Mouse (Mus musculus): ENCODE measurements around the gene Prkcb.
A peak's percentile ranks its signal among the peaks of the same experiment; 100 is the strongest.

The Prkcb gene

GRCm38 (mm10) chr7:122472223-122472622, 183.7 kb downstream of the Prkcb start:
- no peak for DNase-seq

- no peak for DNase-seq
These were observed 186.5 kb downstream of the Prkcb start for GRCm38 (mm10) chr7:122475038-122475437.

DNA sequence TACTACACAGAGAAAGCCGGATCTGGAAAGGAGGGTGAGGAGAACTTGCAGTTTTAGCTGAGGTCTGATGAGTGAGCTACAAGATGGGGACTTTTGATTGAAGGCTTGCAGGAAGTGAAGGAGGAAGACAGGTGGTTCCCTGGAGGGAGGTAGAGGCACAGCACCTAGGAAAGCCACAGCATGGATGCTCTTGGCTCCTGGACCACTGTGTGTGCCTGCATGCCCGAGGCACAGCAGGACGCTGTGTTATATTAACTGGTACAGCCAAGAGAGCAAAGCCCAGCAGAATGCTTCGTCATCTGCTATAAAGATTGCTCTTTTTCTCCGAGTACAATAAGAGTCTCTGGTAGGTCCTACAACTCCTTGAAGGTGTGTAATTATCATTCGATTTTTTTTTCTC, 188.1 kb downstream of the Prkcb start:
- no peak for DNase-seq

- DNase-seq: no peak
These were observed 188.6 kb downstream of the Prkcb start for GRCm38 (mm10) chr7:122477118-122477517.

DNA sequence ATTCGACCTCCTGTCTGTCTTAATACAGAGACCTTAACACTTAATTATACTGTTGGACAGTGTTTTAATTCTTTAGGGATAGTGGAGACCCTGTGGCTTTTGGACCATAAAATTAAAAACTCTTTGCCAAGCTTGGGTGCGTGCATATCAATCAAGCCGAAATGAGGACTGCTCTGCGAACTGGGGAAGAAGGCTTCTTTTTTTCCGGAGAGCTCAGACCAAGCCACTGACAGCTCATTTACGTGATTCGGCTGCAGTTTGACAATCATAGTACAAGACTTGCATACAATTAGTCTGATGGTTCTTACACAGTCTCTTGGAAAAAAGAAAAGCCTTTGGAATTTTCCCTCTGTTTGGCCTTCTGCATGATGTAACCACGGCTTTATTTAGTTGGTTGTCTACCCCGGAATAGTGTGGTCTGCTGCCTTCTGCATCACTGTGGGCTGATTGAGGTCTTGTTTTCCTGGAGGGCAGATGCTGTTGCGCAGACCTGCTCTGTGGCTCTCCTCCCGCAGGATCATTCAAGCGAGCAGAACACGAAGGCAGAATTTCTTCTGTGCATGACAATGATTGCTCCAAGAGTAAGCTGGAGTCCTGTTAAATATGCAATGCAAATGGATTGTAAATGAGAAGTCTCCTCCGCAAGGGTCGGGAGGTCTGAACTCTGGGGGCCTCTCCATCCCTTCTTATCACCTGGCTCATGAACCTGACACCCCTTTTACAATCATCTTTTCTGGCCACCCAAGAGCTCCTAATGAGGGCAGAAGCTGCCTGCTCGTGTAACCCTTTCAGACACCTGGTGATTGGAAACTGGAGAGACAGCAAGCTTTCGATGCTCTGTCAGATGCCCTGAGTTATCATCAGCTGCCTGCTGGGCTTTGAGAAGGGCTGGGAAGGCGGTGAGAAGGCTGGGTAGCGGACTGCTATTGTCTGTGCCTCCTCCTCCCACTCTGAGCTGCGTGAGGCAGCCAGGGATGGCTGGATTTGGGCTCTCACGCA, 189.3 kb downstream of the Prkcb start:
- peak; percentile 87 for DNase-seq

DNA sequence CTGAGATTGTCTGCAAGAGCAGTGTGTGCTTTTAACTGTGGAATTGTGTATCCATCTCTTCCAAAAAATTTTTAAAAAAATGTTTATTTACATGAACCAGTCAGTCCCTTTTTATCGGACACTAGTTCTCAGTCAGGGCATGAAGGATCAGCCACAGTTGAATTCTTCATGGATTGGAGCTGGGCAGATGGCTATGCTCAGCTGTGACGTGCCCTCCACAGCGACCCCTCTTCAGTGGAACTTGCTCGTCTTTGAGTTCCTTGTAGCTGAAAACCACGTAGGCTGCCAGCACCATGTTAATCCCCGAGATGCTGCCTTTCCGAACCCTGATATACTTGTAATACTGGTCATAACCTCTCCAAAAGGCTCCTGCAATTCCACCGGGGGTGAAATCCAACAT, 195.4 kb downstream of the Prkcb start:
- no peak for DNase-seq

GRCm38 (mm10) chr7:122487929-122488571, 199.5 kb downstream of the Prkcb start:
- DNase-seq: no peak

GRCm38 (mm10) chr7:122492041-122492440, 203.5 kb downstream of the Prkcb start:
- DNase-seq: no peak

- DNase-seq: no peak
These were observed 204.4 kb downstream of the Prkcb start for GRCm38 (mm10) chr7:122492936-122493335.

GRCm38 (mm10) chr7:122494088-122494487, 205.5 kb downstream of the Prkcb start:
- DNase-seq: peak; percentile 82

GRCm38 (mm10) chr7:122497516-122497915, 209.0 kb downstream of the Prkcb start:
- no peak for DNase-seq

GRCm38 (mm10) chr7:122498461-122498860, 209.9 kb downstream of the Prkcb start:
- DNase-seq: no peak

DNA sequence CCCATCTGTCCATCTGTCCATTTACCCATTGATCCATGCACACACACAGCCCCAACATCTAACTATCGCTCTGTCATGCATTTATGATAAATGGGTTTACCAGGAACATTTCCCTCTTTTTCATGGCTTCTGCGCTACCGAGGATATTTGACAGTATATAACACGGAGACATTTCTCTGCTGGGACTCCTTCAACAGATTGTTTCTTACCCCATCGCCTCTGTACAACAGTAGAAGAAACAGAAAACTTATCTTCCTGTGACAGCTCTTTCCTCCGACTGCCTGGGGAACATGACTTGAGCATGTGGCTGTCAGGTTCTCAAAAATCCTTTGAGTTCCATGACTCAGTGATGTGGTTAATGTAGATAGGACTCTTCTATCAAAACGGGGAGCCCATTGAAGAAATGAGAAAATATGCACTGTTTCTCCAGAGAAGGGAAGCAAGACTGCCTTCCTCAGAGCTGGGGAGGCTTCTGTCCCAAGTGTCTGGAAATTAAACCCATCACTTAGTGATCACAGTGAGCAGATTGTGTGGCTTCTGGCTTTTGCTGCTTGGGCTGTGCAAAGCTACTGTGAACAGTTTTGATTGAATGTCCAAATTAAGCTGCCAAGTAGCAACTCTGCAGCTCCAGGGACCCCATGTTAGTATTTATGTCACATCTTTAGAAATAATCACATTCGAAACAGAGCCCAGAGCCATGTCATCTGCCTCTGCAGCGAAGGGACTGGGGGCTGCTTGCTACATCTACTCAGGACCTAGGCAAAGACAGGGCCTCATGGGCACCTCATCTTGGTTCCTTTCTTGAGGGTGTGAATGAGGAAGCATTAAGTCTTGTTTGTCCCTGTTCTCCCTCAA, 211.4 kb downstream of the Prkcb start:
- DNase-seq: no peak

GRCm38 (mm10) chr7:122506467-122506866, 217.9 kb downstream of the Prkcb start:
- no peak for DNase-seq

GRCm38 (mm10) chr7:122509903-122510302, 221.4 kb downstream of the Prkcb start:
- no peak for DNase-seq

DNA sequence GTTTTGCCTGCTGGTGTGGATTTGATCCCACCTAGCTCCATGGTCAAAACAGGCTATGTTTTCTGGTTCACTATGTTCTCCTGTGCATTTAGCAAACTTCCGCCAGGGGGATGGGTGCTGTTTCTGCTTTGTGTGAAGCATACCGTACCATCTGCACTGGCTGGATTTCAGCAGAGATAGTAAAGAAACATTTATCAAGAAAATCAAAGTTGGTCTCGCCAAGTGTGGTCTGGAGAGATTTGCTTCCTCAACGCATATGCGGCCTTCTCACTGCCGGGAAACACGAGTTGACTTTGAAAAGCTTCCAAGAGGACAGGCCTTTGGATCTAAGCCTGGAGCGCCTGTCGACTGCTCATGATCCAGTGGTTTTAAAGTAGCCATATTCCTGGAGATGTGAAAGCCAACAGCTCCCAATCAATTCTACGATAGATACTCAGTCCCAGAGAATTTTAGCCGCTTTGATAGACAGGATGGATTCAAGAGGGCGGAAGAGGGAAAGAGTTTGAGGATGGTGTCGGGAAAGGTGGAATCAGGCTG, 223.9 kb downstream of the Prkcb start:
- DNase-seq: no peak

DNA sequence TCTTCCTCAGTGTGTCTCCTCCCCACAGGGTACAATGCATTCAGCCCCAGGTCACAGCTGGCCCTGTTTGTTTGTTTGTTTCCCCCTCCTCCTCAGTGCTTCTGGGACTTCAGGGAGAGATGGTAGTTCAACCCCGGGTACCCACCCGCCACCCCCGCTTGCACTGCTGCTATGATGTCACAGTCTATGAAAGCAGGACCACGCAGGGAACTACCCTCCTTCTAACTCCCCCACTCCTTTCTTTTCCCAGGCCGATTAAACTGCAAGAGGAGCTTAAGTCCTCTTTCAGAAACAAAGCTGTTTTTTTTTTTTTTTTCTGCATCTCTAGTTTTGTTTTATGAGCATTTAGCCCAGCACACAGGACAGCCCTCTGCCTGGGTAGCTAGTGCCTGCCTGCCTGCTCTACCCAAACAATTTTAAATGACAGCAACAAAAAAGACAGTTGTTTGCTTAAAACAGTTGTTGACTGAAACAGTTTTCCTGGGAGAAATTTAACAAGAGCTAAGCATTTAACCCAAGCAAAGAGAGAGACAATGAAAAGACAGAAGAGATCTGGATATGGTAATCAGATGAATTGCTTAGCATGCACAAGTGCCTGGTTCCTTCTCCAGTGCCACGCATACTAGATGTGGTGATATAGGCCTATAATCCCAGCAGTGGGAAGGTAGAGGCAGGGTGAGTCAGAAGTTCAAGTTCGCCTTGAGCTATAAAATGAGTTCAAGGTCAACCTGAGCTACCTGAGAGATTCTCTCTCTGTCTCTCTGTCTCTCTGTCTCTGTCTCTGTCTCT, 232.5 kb downstream of the Prkcb start:
- DNase-seq: peak; percentile 32

- DNase-seq: no peak
These were observed 239.7 kb downstream of the Prkcb start for GRCm38 (mm10) chr7:122528201-122528600.

GRCm38 (mm10) chr7:122528646-122529045, 240.1 kb downstream of the Prkcb start:
- no peak for DNase-seq

GRCm38 (mm10) chr7:122533566-122534360, 245.2 kb downstream of the Prkcb start:
- DNase-seq: no peak

DNA sequence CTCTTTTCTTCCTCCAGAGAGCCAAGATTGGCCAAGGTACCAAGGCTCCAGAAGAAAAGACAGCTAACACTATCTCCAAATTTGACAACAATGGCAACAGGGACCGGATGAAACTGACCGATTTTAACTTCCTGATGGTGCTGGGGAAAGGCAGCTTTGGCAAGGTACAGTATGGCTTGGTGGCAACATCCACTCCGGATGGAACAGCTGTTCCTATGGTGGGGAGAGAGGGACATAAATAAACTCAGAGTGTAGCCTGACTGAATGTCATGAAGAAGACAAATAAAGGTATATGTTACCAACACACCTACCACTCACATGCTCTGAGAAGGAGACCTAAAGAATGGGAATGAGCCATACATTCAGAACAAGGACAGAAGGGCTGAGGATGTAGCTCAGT, 256.1 kb downstream of the Prkcb start:
- DNase-seq: no peak
